Mouse (Mus musculus) 416B (cell line): ENCODE data around the gene Chpt1.
"Not testable (repeated sequence)": the region's sequence is repeated elsewhere in the genome, so short reads cannot be mapped to it uniquely, and the experiment has no call there.

Experiments used
- DNase-seq: peaks from one replicate; pipeline ENCODE4 v3.0.0; 2011; ENCODE audit warnings: low read depth

Gene Chpt1

DNA sequence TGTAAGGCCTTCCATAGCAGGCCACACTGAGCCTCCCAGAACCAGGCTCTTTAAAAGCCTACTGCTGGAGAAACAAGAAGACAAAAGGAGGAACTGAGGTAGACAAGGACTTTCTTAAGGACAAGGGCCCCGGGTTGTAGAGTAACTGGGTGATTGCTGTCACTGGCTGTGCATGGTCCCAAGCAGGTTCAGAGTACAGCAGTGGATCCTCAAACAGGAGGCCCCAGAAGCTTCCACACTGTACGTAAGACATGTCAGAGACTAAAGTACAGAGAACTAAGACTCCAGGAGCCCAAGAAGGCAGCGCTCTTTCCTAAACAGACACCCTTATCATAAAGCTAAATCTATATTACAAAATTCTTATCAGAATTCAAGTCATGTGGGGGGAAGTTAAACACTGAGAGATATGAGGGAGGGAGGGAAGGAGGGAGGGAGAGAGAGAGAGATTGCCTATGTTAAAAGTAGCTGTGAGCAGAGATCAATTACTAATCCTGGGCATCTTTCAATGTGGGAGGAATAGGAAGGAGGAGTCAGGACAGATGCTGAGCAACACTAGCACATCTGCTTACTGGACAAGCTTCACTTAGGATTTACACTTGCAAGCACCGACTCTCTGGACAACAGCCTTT, 8.8 kb downstream of the Chpt1 start:
- peak; percentile 37 for DNase-seq

DNA sequence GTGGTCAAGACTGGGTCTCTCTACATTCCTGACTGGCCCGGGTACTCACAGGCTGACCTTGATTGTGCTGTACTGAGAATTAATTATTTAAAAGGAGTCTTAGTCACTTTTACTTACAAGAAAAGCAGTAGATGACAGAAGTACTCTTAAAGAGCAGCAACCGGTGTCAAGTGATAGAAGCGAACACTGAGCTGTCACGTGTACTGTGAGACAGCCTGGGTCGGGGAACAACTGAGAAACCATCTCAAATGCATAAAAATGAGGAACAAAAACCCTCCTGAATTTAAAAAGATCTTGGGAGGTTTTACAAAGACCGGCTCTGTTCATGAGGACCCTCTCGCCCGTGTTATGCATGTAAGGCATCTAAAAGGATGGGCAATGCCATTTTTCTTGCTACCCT, 11.2 kb downstream of the Chpt1 start:
- no peak for DNase-seq

DNA sequence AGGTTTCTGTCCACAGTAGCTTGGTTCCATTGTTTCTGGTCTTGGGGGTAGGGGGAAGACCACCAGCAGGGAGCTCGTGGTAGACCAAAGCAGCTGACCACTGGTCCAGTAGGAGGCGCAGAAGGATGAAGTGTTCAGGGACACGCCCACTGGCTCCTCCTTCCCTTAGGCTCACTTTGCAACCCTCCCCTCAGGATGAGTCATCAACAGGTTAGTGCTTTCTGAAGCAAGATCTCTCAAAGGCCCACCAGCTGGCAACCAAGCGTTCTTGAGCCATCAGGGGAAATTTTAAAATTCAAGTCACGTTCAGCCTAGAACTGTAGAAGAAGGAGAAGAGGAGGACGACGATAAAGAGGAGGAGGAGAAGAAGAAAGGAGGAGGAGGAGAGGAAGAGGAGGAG, 12.2 kb downstream of the Chpt1 start:
- peak; percentile 81 for DNase-seq

DNA sequence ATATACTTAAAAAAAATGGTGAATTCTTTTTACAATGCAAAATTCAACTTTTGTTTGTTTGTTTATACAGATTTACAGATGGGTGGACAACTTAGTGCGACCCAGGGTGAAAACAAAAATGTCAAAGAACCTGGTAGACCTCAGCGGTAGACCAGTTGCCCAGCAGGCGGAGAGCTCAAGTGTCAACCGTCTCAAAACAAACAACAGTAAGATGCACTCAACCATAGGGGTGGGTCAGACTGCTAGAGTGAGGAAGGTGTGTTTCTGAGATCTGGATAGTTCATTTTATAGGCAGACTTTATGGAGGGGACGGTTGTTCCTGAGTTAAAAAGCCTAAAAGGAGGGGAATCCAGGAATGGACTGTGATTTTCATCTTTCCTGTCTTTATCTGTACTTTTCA, 15.2 kb downstream of the Chpt1 start:
- DNase-seq, result no peak

DNA sequence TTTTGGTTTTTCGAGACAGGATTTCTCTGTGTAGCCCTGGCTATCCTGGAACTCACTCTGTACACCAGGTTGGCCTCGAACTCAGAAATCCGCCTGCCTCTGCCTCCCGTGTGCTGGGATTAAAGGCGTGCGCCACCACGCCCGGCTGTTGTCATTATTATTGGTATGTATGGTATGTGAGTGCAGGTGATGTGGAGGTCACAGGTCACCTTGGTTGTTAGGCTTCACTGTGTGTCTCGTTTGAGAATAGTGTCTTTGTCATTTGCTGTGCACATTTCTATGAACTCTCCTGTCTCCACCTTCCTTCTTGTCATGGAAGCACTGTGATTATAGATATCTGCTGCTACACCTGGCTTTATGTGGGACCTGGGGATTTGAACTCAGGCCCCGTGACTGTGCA, 21.0 kb downstream of the Chpt1 start:
- DNase-seq, result not testable (repeated sequence)

DNA sequence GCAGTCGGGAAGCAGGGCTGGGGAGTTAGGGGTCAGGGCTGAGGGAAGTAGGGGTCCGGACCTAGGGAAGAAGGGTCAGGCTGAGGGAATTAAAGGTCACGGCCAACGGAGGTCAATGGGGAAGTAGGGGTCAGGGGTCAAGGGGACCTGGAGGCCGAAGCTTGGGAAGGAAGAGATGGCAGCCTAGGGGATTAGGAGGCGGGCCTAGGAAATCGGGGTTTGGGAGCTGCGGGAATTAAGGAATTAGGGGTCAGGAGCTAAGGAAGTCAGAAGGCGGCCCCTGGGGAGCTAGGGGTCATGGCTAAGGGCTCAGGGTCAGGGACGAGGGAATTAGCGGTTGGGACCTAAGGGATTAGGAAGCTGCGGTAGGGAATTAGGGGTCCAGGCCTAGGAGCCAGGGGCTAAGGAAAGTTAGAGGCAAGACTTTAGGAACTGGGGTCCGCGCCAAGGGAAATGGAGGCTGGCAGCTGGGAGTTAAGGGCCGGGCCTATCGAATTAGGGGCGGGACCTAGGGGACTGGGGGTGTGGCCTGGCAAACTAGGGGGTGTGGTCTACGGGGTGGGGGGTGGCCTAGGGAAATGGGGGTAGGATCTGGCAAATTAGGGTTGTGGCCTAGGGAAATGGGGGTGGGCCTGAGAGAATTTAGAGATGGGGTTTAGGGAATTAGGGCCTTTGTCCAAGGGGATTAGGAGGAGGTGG, 43.6 kb downstream of the Chpt1 start:
- no peak for DNase-seq

DNA sequence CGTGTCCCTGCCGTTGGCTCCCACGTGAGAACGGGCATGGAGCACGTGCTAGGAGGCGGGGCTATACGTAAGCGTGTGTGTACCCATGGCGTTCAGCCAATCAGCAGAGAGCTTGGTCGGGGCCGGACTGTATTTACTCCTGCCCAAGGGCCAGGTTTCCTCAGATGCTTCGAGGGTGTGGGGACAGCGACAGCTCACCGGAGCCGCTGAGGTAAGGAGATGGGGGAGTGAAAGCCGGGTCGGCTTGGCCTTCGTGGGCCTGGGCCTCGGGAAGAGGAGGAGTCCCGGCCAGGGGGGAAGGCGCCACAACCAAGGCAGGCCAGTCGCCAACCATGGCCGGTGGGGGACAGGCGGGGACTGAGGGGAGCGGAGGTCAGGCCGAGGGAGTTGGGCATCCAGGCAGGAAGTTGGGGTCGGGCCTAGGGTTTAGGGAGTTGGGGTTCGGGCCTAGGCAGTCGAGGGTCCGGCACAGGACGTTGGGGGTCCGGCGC, 44.3 kb downstream of the Chpt1 start, which contains the start of gene Sycp3:
Gene Sycp3 (plus strand): TSS at position 68 of the 491 bp plus-strand sequence.
- DNase-seq, result no peak

DNA sequence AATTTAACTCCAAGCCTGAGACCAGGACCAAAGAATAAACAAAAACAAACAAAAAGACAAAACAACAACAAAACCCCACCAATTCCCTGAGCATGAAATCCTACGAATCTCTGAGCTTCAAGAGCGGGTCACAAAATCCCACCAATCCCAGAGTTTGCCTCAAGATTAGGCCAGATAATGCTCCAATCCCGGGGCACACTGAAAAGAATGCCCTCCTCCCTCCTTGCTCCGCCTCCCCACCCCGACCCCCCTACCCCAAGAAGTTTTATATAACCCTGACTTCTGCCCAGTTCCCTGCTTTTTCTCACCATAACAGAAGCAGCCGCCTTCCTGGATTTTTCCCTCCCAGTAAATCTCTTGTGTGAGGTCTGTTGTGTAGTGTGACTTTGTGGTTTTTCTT, 46.1 kb downstream of the Chpt1 start:
- no peak for DNase-seq

DNA sequence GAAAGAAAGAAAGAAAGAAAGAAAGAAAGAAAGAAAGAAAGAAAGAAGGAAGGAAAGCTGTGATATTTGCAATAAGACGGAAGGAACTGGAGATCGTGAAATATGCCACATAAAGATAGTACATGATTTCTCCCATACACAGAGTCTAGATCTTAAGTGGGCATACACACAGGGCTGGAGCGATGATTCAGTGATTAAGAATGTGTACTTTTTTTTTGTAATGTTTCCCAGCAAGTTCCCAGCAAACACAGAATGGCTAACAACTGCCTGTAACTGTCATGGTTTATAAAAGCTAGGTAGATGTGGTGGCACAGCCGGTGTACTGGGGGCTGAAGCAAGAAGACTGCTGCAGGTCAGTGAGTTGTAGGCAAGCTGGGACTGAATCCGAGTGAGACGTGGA, 51.9 kb downstream of the Chpt1 start:
- no peak for DNase-seq

DNA sequence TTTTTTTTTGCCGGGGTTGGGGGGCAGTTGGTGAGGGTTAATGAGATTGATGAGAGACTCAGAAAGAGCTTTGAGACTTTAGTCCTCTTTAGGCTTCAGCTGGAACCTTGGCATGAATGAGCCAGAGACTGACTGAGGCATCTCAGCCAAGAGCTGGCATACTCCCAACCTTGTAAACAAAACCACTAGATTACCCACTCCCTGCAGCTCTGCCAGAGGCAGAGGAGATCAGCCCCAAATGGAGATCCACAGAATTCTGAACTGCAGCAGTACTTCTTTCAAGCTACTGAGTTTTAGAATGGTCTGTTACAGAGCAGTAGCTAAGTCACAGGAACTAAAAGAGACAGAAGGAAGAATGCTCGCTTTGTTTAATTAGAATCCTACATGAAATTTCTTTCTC, 52.7 kb downstream of the Chpt1 start:
- no peak for DNase-seq

DNA sequence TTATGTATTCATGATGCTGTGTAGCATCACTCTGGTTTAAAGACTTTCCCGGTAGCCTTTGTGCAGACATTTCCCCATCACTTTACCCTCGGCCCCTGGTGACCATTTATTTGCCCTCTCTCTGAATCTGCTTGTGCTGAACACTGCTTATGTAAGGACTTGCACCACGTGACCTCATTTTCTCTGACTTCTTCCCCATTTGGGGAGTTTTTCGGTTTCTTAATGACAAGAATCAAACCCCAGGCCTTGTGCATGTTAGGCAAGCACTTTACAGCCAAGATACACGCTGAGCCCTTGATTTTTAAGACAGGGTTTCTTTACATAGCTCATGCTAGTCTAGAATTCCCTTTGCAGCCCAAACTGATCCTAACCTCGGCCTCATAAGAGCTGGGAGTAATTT, 62.6 kb downstream of the Chpt1 start:
- peak; percentile 26 for DNase-seq

DNA sequence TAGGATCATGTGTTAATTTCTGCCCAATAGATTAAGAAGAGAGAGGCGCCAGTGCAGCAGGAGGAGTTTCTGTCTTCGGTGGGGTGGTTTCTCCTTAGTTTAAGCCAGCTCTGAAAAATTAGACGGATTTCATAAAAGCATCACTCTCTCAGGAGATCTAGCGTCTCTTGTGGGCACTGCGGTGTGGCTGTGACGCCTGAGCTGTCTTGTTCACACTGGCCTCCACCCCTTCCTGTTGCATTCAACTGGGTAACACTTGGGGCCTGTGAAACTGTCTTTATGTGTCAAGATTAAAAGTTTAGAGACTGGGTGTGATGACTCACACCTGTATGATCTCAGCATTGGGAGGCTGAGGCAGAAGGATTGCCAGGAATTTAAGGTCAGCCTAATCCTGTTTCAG, 75.9 kb downstream of the Chpt1 start:
- DNase-seq, result peak; percentile 45

DNA sequence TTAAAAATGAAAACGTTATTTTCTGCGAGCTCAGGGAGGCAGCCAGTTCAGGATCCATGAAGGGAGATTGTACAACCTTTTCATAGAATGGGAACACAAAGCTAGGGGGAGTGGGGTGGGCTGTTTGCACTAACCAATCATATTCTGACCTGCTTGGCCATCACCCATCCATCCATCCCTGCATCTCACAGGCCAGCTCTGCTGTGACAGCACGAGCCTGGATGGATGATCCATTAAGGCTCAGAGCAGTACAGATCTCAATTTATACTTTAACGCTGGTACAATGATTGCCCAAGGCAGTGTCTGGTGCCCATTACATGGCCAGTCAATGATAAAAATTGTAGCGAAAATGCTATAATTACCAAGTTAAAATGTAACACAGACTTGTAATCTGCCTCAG, 77.0 kb downstream of the Chpt1 start:
- DNase-seq, result no peak

DNA sequence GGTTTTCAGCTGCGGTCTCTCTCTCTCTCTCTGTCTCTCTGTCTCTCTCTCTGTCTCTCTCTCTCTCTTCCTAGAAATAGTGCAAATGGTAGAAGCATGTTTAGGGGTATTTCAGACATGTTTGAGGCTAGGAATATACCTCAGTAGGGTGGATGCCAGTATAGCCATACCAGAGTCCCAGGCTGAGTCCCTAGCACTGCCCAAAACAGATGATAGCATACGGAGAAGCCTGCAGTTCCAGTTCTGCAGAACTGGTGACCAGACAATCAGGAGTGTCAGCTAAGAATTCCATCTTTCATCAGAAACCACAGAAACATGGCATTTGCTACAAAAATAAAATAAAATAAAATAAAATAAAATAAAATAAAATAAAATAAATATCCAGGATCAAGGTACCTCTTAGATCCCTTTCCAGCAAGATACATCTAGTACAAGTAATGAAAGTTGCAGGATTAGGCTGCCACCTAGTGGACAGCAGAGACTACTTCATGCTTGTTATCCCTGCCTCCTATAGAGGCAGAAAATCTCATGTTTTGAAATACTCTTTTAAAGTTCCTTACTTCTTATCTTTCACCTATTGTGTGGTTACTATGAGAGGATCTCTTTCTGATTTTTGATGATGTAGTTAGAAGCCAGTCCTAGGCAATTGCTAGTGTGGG, 77.6 kb downstream of the Chpt1 start:
- peak; percentile 88 for DNase-seq

DNA sequence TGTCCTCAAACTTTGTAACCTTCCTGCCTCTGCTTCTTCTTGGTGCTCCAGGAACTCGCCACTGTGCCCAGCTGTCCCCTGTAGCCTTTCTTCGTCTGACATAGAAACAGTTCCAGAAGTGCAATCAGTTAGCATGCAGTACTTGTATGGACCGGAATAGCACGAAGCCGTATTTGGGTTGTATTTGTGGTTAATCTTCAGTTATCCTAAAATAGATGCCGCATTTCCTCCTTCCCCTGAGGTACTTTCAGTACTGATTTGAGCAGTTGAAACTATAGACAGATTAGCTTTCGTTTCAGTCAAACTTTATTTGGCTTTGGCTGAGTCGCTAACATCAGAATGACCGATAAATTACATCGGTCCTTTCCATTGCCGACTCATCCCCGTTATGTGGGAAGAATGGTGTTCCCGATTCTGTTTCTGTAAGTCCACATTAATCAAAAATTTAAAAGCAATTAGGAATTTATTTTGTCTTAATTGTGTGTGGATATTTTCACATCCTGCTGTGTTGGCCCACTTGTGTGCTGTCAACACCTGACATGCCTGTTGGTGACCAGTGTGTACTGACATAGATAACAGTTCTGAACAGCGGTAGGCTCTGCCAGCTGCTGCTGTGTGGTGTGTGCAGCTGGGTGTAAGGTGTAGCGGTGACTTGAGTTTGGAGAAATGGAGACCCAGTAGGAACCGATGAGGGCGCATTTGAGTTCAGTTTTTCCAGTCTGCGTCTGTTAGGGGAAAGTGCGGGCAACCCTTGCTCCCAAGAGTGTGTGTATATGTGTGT, 83.0 kb downstream of the Chpt1 start:
- DNase-seq, result peak; percentile 70

DNA sequence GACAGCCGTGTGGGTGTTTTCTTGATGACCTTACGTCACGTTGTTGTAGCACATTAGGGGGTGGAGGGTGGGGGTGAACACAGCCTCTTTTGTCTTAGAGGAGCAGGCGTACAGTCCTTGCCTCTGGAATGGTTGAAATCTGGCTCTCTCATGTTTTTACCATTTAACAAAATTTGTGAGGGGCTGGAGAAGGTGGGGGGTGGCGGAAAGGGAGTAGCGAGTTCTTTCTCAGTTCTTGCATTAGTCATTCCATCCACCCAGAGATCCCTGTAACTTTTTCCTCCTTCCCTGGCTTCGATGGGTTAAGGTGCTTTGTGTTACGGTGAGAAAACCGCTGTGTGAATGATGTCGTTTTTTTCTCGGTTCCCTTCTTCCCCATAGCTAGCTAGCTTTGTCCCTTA, 83.7 kb downstream of the Chpt1 start:
- no peak for DNase-seq

DNA sequence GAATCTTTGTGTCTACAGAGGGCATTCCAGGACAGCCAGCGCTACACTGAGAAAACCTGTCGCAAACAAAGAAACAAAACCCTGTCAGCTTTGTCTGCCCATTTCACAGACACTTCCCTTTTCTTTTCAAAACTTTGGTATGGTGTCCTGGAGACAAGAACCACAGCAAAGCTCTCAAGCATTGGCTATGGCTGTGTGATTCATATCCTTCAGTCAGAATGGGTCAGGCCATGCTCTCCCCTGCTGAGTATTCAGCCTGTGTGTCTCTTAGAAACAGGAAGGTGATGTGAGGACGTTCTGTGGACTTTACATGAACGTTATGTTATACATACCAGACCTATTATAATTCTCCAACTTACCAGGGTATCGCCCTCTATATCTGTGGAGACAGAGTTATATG, 86.2 kb downstream of the Chpt1 start:
- DNase-seq, result peak; percentile 86

DNA sequence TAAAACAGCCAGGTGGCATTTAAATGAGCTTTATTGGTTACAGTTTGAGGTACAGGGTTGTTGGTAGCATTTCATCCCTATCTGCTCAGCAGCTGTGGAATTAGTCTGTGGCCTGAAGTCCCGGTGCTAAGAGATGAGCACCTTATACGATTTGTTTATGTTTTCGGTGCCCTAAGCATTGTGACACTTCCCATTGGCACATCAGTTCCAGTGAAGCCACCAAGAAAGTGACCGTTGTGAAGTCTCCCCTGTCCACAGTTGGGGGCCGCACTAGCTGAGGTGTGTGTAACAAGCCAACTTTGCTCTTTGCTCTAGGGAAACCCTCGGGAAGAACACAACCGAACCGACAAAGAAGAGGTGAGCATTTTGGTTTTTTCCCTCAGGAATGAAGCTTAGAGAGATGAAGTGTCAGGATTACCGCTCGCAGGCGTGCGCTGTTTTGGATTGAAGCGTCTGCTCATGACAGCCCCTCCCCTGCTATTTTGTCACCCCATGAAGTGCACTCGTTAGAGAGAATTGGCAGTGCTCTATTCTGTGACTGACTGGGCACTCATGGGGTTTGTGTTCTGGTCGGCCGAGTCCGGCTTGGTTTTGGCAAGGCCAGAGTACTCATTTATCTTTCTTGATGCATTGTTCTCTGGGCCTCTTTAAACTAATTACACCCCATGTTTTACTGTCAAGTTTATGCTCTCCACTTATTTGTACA, 91.4 kb downstream of the Chpt1 start:
- peak; percentile 65 for DNase-seq

DNA sequence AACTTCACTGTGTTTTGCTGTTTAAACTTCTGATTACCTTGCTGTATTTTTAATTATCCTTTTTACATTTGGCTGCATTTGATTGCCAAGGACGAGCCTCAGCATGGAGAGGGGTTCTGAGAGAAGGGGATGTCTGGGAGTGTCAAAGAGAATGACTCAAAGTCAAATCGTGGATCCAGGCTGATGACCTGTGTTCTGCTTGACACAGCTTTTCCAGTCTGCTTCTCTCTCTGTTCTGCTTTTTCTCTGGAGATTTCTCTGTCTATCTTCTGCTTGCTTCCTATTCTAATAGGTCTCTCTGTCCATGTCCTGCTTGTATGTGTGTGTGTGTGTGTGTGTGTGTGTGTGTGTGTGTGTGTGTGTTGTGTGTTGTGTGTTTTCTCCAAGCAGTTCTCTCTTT, 94.1 kb downstream of the Chpt1 start:
- DNase-seq, result no peak

DNA sequence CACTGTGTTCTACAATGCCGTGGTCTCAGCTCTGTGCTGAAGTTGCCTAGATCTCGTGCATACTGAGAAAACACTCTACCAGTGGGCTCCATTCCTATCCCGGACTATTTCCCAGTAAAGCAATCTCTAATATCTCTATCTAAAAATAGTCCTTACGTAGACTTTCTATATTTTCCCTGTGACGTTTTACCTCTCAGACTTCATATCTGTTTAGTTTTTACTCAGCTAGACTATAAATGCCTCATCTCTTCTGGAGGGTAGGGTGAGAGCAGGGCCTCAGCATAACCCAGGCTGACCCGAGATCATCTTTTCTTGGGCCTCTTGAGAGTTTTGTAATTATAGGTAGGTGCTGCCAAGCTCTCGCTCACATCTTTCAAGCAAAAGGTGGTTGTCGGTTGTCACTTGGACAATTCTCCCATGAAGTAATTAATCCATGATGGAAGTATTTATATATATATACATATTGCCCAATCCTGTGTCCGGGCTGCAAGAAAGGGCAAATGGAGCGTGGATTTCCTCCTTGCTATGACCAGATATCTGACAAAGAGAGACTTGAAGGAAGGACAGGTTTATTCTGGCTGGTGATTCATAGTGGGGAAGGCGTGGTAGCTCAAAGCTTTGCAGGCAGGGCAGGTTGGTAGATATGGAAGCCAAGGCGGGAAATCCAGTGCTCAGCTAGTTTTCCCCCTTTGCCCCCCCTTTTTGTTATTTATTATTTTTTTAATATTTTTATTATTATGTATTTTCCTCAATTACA, 95.8 kb downstream of the Chpt1 start:
- peak; percentile 69 for DNase-seq

DNA sequence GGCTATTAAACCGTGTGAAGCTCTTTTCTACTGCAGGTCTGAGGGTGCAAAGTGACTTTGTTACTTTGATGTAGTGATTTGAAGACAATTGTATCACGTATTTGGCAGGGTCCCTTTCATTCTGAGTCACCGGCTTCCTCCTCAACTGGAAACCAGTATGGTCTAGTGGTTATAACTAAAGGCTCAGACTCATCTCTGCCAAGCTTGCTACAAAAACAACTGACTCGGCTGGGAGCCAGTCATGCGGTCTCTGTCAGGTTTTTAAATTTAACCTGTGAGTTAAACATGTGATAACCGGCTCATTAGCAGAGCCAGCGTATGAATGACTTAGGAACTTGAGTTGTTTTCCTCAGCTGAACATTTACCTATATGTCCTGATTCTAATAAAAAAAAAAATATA, 98.1 kb downstream of the Chpt1 start:
- DNase-seq, result peak; percentile 93
